Mouse (Mus musculus): ENCODE measurements at regions not wholly inside any gene's neighbourhood (a gene's known extent, or its start where the extent isn't known, plus 50 kb on each side); places are given as distances from the start of the nearest gene placed in this dataset.
"Not testable (repeated sequence)": the region's sequence is repeated elsewhere in the genome, so short reads cannot be mapped to it uniquely, and the experiment has no call there.

DNA sequence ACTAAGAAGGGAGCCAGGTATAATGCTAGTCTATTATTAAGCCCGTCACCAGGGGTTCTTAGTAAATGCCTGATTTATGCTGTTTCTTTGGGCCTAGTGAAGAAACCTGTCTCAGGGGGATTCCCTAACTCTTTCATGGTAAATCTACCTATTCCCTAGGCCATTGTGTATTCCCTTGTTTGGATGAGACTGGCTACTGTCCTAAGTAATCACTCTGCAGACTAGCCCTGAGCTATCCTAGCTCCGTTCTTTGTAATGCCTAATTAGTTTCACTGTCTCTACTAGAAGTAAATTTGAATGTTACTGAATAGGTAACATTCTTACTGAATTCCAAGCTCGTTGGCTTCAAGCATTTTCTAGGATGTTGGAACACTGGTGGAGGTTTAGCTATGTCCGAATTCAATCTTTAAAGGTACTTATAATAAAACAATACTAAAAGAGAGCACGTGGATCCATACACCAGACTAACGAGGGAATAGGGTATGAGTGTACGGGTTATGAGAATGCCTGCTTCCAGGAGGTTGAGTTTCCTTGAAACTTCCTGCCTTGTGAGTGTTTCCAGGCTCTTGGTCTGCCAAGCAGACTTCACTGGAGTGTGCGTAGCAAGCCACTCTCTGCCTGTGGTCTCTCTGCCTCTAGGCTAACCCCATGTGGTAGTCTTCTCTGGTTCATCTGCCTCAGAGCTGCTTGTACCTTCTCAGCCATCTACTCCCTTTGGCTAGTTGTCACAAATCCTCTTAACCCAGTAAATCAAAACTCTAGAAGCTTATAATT is 78.4 kb upstream of the Hcrtr2 start:
- TF ChIP-seq CTCF, EP300 (IDR thresholded peaks at IDR 0.05; ENCODE audit: low read depth): not testable (repeated sequence)

All from heart, postnatal 0 days (tissue).